Mouse (Mus musculus) neural tube, embryonic 13.5 days (tissue): ENCODE measurements at regions not wholly inside any gene's neighbourhood (a gene's known extent, or its start where the extent isn't known, plus 50 kb on each side); places are given as distances from the start of the nearest gene placed in this dataset.
A peak's percentile ranks its signal among the peaks of the same experiment; 100 is the strongest.

ENCODE experiments used
- ATAC-seq: fragments of 200-750 bp; cut with Nextera tagmentation; 2 replicates; pipeline ENCODE4 v1.8.0; 2017; ENCODE audit warnings: low read depth, mild to moderate bottlenecking, moderate TSS enrichment, moderate library complexity
- H3K27ac ChIP-seq: fragments of 300-500 bp; sonication (generic); replicated peaks from 2 replicates; pipeline ENCODE4 v1.5.1; 2015; ENCODE audit warnings: moderate library complexity, mild to moderate bottlenecking, inconsistent platforms
- H3K27me3 ChIP-seq: fragments of 300-500 bp; sonication (generic); 2 replicates; pipeline ENCODE4 v1.6.1; 2015; ENCODE audit warnings: mild to moderate bottlenecking, inconsistent platforms
- H3K36me3 ChIP-seq: fragments of 300-500 bp; sonication (generic); 2 replicates; pipeline ENCODE4 v1.6.1; 2015; ENCODE audit warnings: mild to moderate bottlenecking, inconsistent platforms
- H3K4me1 ChIP-seq: fragments of 300-500 bp; sonication (generic); replicated peaks from 2 replicates; pipeline ENCODE4 v1.6.1; 2015; ENCODE audit warnings: inconsistent platforms
- H3K4me2 ChIP-seq: fragments of 300-500 bp; sonication (generic); 2 replicates; pipeline ENCODE4 v1.6.1; 2015; ENCODE audit warnings: inconsistent platforms, mild to moderate bottlenecking, moderate library complexity
- H3K4me3 ChIP-seq: fragments of 300-500 bp; sonication (generic); 2 replicates; pipeline ENCODE4 v1.5.1; 2015; ENCODE audit warnings: mild to moderate bottlenecking, inconsistent platforms
- H3K9ac ChIP-seq: fragments of 300-500 bp; sonication (generic); 2 replicates; pipeline ENCODE4 v1.6.1; 2015; ENCODE audit warnings: moderate library complexity, mild to moderate bottlenecking, inconsistent platforms
- H3K9me3 ChIP-seq: fragments of 300-500 bp; sonication (generic); 2 replicates; pipeline ENCODE4 v1.6.1; 2016; ENCODE audit warnings: inconsistent platforms
- WGBS: fragments of 180-500 bp; shearing (Covaris S2); methylation state at CpG from one replicate; pipeline ENCODE4 v1.1.7; 2015; 5-methylcytosine and 5-hydroxymethylcytosine counted together

GRCm38 (mm10) chr16:95835941-95836340 is 134.1 kb downstream of the Ets2 start:
- 83% methylated on average over 1 of the region's 1 CpGs for WGBS
- no peaks in the 10 kb centered on the region for H3K36me3 ChIP-seq
- H3K9ac ChIP-seq: no peak overlapping the region
- no peaks in the 10 kb centered on the region for H3K27me3 ChIP-seq
- H3K9me3 ChIP-seq: no peaks in the 10 kb centered on the region
- H3K4me1 ChIP-seq: peaks cover 40% of the 10 kb centered on the region
- no peak for ATAC-seq
- no peak overlapping the region for H3K4me3 ChIP-seq
- H3K27ac ChIP-seq: no peak overlapping the region
- H3K4me2 ChIP-seq: no peak overlapping the region

- Histone ChIP-seq H3K4me1 (peaks cover 40% of the 10 kb centered on the region), H3K36me3 (no peaks in the 10 kb centered on the region), H3K4me3 (no peak overlapping the region), H3K9ac (no peak overlapping the region), H3K4me2 (no peak overlapping the region), H3K27me3 (no peaks in the 10 kb centered on the region), H3K27ac (0 out of 2 replicates have a peak overlapping the region, but pooled peaks have one; percentile 56), H3K9me3 (no peaks in the 10 kb centered on the region)
- ATAC-seq: no peak
- 45% methylated on average over 11 of the region's 11 CpGs for WGBS
These were observed 132.8 kb downstream of the Ets2 start for GRCm38 (mm10) chr16:95834556-95835288.

- Histone ChIP-seq H3K9ac (no peak overlapping the region), H3K4me2 (no peak overlapping the region), H3K27ac (peak overlapping the region; percentile 56), H3K9me3 (no peaks in the 10 kb centered on the region), H3K27me3 (no peaks in the 10 kb centered on the region), H3K4me1 (peaks cover 40% of the 10 kb centered on the region), H3K4me3 (no peak overlapping the region), H3K36me3 (no peaks in the 10 kb centered on the region)
- 0 out of 2 replicates have a peak, but pooled peaks have one; percentile 12 for ATAC-seq
- WGBS: 36% methylated on average over 10 of the region's 10 CpGs
These were observed 131.6 kb downstream of the Ets2 start for GRCm38 (mm10) chr16:95833455-95833854.

GRCm38 (mm10) chr16:95832346-95832739 is 130.5 kb downstream of the Ets2 start:
- Histone ChIP-seq H3K9ac (no peak overlapping the region), H3K27me3 (no peaks in the 10 kb centered on the region), H3K9me3 (no peaks in the 10 kb centered on the region), H3K4me2 (no peak overlapping the region), H3K36me3 (no peaks in the 10 kb centered on the region), H3K4me3 (no peak overlapping the region), H3K27ac (peak overlapping the region; percentile 57), H3K4me1 (peaks cover 40% of the 10 kb centered on the region)
- 39% methylated on average over 9 of the region's 9 CpGs for whole genome bisulfite sequencing
- peak; percentile 24; the same call in 1 of the 2 replicates for ATAC-seq

- Histone ChIP-seq H3K36me3 (no peaks in the 10 kb centered on the region), H3K27me3 (no peaks in the 10 kb centered on the region), H3K4me2 (no peak overlapping the region), H3K27ac (peak overlapping the region; percentile 57), H3K4me1 (peaks cover 40% of the 10 kb centered on the region), H3K9ac (peak overlapping the region; percentile 27; the same call in 1 of the 2 replicates), H3K4me3 (no peak overlapping the region), H3K9me3 (no peaks in the 10 kb centered on the region)
- WGBS: 40% methylated on average over 11 of the region's 11 CpGs
- ATAC-seq: peak; percentile 70; the same call in 1 of the 2 replicates
These were observed 129.9 kb downstream of the Ets2 start for GRCm38 (mm10) chr16:95831566-95832345.

- no peak overlapping the region for H3K27ac ChIP-seq
- ATAC-seq: no peak
These were observed 125.5 kb downstream of the Ets2 start for GRCm38 (mm10) chr16:95827402-95827737.

GRCm38 (mm10) chr16:95826681-95827401 is 125.0 kb downstream of the Ets2 start:
- no peak overlapping the region for H3K27ac ChIP-seq
- H3K4me1 ChIP-seq: peaks cover 21% of the 10 kb centered on the region
- H3K9ac ChIP-seq: no peak overlapping the region
- H3K4me2 ChIP-seq: no peak overlapping the region
- ATAC-seq: no peak
- no peak overlapping the region for H3K4me3 ChIP-seq
- H3K27me3 ChIP-seq: no peaks in the 10 kb centered on the region
- 70% methylated on average over 5 of the region's 5 CpGs for WGBS
- no peaks in the 10 kb centered on the region for H3K9me3 ChIP-seq
- H3K36me3 ChIP-seq: no peaks in the 10 kb centered on the region

More at GRCm38 (mm10) chr16:95827402-95827737, 125.5 kb downstream of the Ets2 start:
- 73% methylated on average over 6 of the region's 6 CpGs for WGBS
- Histone ChIP-seq H3K27me3 (no peaks in the 10 kb centered on the region), H3K9me3 (no peaks in the 10 kb centered on the region), H3K36me3 (no peaks in the 10 kb centered on the region), H3K9ac (no peak overlapping the region), H3K4me3 (no peak overlapping the region), H3K4me2 (no peak overlapping the region), H3K4me1 (peaks cover 26% of the 10 kb centered on the region)

GRCm38 (mm10) chr16:95825723-95826122 is 123.8 kb downstream of the Ets2 start:
- Histone ChIP-seq H3K4me2 (no peak overlapping the region), H3K4me3 (no peak overlapping the region), H3K9me3 (no peaks in the 10 kb centered on the region), H3K4me1 (peaks cover 13% of the 10 kb centered on the region), H3K9ac (no peak overlapping the region), H3K27ac (no peak overlapping the region), H3K36me3 (no peaks in the 10 kb centered on the region), H3K27me3 (no peaks in the 10 kb centered on the region)
- 59% methylated on average over 5 of the region's 5 CpGs for WGBS
- ATAC-seq: no peak

GRCm38 (mm10) chr16:95824720-95825534 is 123.1 kb downstream of the Ets2 start:
- WGBS: 25% methylated on average over 7 of the region's 7 CpGs
- H3K27me3 ChIP-seq: no peaks in the 10 kb centered on the region
- no peak overlapping the region for H3K9ac ChIP-seq
- no peak for ATAC-seq
- H3K27ac ChIP-seq: peak overlapping the region; percentile 35; the same call in 1 of the 2 replicates
- no peak overlapping the region for H3K4me2 ChIP-seq
- peaks cover 13% of the 10 kb centered on the region for H3K4me1 ChIP-seq
- H3K4me3 ChIP-seq: no peak overlapping the region
- no peaks in the 10 kb centered on the region for H3K36me3 ChIP-seq
- no peaks in the 10 kb centered on the region for H3K9me3 ChIP-seq

GRCm38 (mm10) chr16:95823803-95824202 is 121.9 kb downstream of the Ets2 start:
- H3K9me3 ChIP-seq: no peaks in the 10 kb centered on the region
- H3K4me2 ChIP-seq: no peak overlapping the region
- peaks cover 13% of the 10 kb centered on the region for H3K4me1 ChIP-seq
- H3K9ac ChIP-seq: no peak overlapping the region
- no peaks in the 10 kb centered on the region for H3K27me3 ChIP-seq
- 54% methylated on average over 6 of the region's 6 CpGs for WGBS
- ATAC-seq: no peak
- no peaks in the 10 kb centered on the region for H3K36me3 ChIP-seq
- no peak overlapping the region for H3K27ac ChIP-seq
- H3K4me3 ChIP-seq: no peak overlapping the region

- Histone ChIP-seq H3K4me3 (no peak overlapping the region), H3K9me3 (no peaks in the 10 kb centered on the region), H3K4me2 (no peak overlapping the region), H3K4me1 (peaks cover 13% of the 10 kb centered on the region), H3K27me3 (no peaks in the 10 kb centered on the region), H3K9ac (no peak overlapping the region), H3K27ac (no peak overlapping the region), H3K36me3 (no peaks in the 10 kb centered on the region)
- 91% methylated on average over 7 of the region's 7 CpGs for WGBS
- ATAC-seq: no peak
These were observed 119.2 kb downstream of the Ets2 start for GRCm38 (mm10) chr16:95821080-95821479.
